Mouse (Mus musculus) heart, postnatal 0 days (tissue): ENCODE measurements around the gene Hhatl. TPM values are rescaled to one million over a fixed set of nuclear protein-coding genes. Genes with fewer than 3 reads are reported as not detected.
A peak's percentile ranks its signal among the peaks of the same experiment; 100 is the strongest.

Experiments used
- ATAC-seq: fragments of 200-750 bp; cut with Nextera tagmentation; 2 replicates; pipeline ENCODE4 v1.8.0; 2017; ENCODE audit warnings: low read depth, moderate number of reproducible peaks, moderate library complexity; ENCODE audit not compliant: insufficient read depth
- DNase-seq: peaks from one replicate; pipeline ENCODE4 v3.0.0-alpha.2; 2016; ENCODE audit warnings: low spot score
- H3K27ac ChIP-seq: fragments of 300-500 bp; sonication (generic); 2 replicates; pipeline ENCODE4 v1.5.1; 2014; ENCODE audit warnings: low read depth, mild to moderate bottlenecking
- H3K27me3 ChIP-seq: fragments of 300-500 bp; sonication (generic); 2 replicates; pipeline ENCODE4 v1.6.1; 2014; ENCODE audit warnings: low read length, mixed read lengths; ENCODE audit not compliant: control insufficient read depth, insufficient read depth
- H3K36me3 ChIP-seq: fragments of 300-500 bp; sonication (generic); replicated peaks from 2 replicates; pipeline ENCODE4 v1.6.1; 2014; ENCODE audit warnings: low read length, mixed read lengths; ENCODE audit not compliant: control insufficient read depth, insufficient read depth
- H3K4me1 ChIP-seq: fragments of 300-500 bp; sonication (generic); 2 replicates; pipeline ENCODE4 v1.6.1; 2014; ENCODE audit warnings: antibody characterized with exemption; ENCODE audit not compliant: control insufficient read depth, insufficient read depth
- H3K4me2 ChIP-seq: fragments of 300-500 bp; sonication (generic); 2 replicates; pipeline ENCODE4 v1.6.1; 2014; ENCODE audit warnings: low read depth, mild to moderate bottlenecking, low read length, moderate library complexity
- H3K4me3 ChIP-seq: fragments of 300-500 bp; sonication (generic); 2 replicates; pipeline ENCODE4 v1.5.1; 2014; ENCODE audit warnings: low read depth, low read length
- H3K9ac ChIP-seq: fragments of 300-500 bp; sonication (generic); replicated peaks from 2 replicates; pipeline ENCODE4 v1.6.1; 2014; ENCODE audit warnings: low read depth, low read length, mixed read lengths
- H3K9me3 ChIP-seq: fragments of 300-500 bp; sonication (generic); replicated peaks from 2 replicates; pipeline ENCODE4 v1.6.1; 2016; ENCODE audit warnings: low read length; ENCODE audit not compliant: control insufficient read depth
- CTCF ChIP-seq: IDR thresholded peaks from 2 replicates; pipeline ENCODE4 v1.5.1; 2016; ENCODE audit warnings: antibody characterized with exemption, control low read depth, low read depth
- EP300 ChIP-seq: IDR thresholded peaks from 2 replicates; pipeline ENCODE4 v1.6.1; 2016; ENCODE audit warnings: antibody characterized with exemption, low read depth
- WGBS: fragments of 180-500 bp; shearing (Covaris S2); extraction: QIAGEN DNeasy Blood & Tissue Kit; methylation state at CpG from one replicate; pipeline ENCODE4 v1.1.7; 2014; 5-methylcytosine and 5-hydroxymethylcytosine counted together
- polyA plus RNA-seq: library from polyadenylated mRNA; unstranded; fragments of >200 nt; fragmentation: Nextera tagmentation; extraction: Ambion mirVana; gene quantifications from 2 replicates; pipeline ENCODE4 v1.2.1, GENCODE M21; 2015
- total RNA-seq: library from RNA; depleted of rRNA; stranded (reverse); fragments of >200 nt; gene quantifications from 2 replicates; pipeline ENCODE4 v1.2.3, GENCODE M21; 2014; ENCODE audit warnings: low replicate concordance

Gene Hhatl
- total and polyA plus RNA-seq, 2 experiments from 2014 or later = 52.7 to 75.4 TPM

DNA sequence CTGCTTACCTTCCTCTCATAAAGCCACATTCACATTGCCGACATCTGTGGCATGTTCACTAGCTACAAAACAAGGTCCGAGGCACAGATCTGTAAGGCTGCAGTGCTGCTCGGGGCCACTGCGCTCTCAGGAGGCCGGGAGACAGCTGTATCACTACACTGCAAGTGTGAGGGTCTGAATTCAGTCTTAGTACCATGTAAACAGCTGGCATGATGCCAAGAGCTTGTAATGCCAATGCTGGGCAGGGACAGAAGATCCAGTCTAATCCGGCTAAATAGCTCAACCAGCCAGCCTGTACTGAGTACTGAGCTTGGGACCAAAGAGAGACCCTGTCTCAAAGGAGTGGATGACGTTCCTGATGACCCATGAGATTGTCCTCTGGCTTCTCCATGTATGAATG, 31.7 kb upstream of the Hhatl start:
- H3K36me3 ChIP-seq = no peaks in the 10 kb centered on the region
- TF ChIP-seq EP300 (no peak), CTCF (no peak)
- DNase-seq = no peak

GRCm38 (mm10) chr9:121823051-121823450, 30.7 kb upstream of the Hhatl start:
- TF ChIP-seq EP300 (no peak), CTCF (no peak)
- ATAC-seq = peak; percentile 21; the same call in 1 of the 2 replicates
- H3K4me1 ChIP-seq = peaks cover 10% of the 10 kb centered on the region; the same call in 1 of the 2 replicates

More for the DNA sequence above, 31.7 kb upstream of the Hhatl start:
- Histone ChIP-seq H3K27ac (no peak overlapping the region), H3K9me3 (no peaks in the 10 kb centered on the region), H3K4me1 (peaks cover 10% of the 10 kb centered on the region; the same call in 1 of the 2 replicates), H3K4me3 (no peak overlapping the region), H3K9ac (no peak overlapping the region), H3K4me2 (no peak overlapping the region), H3K27me3 (no peaks in the 10 kb centered on the region; the same call in 1 of the 2 replicates)
- no peak; the same call in 1 of the 2 replicates for ATAC-seq
- 66% methylated on average over 7 of the region's 7 CpGs for WGBS

GRCm38 (mm10) chr9:121822585-121822991, 30.3 kb upstream of the Hhatl start:
- Histone ChIP-seq H3K9me3 (no peaks in the 10 kb centered on the region), H3K27ac (peak overlapping the region; percentile 47), H3K9ac (no peak overlapping the region), H3K4me1 (peaks cover 10% of the 10 kb centered on the region; the same call in 1 of the 2 replicates), H3K4me2 (no peak overlapping the region), H3K4me3 (no peak overlapping the region), H3K36me3 (no peaks in the 10 kb centered on the region), H3K27me3 (no peaks in the 10 kb centered on the region; the same call in 1 of the 2 replicates)
- TF ChIP-seq CTCF (no peak), EP300 (no peak)
- ATAC-seq = peak; percentile 54
- no peak for DNase-seq
- 40% methylated on average over 6 of the region's 6 CpGs for WGBS

More at GRCm38 (mm10) chr9:121823051-121823450, 30.7 kb upstream of the Hhatl start:
- Histone ChIP-seq H3K27me3 (no peaks in the 10 kb centered on the region; the same call in 1 of the 2 replicates), H3K9me3 (no peaks in the 10 kb centered on the region), H3K4me2 (no peak overlapping the region), H3K36me3 (no peaks in the 10 kb centered on the region), H3K9ac (no peak overlapping the region), H3K4me3 (no peak overlapping the region), H3K27ac (peak overlapping the region; percentile 47)
- 86% methylated on average over 1 of the region's 1 CpGs for WGBS
- no peak for DNase-seq

GRCm38 (mm10) chr9:121820765-121821164, 28.5 kb upstream of the Hhatl start:
- Histone ChIP-seq H3K9ac (no peak overlapping the region), H3K4me1 (peaks cover 10% of the 10 kb centered on the region; the same call in 1 of the 2 replicates), H3K27ac (no peak overlapping the region), H3K9me3 (no peaks in the 10 kb centered on the region), H3K4me3 (no peak overlapping the region), H3K4me2 (no peak overlapping the region), H3K27me3 (no peaks in the 10 kb centered on the region), H3K36me3 (no peaks in the 10 kb centered on the region)
- 76% methylated on average over 5 of the region's 5 CpGs for WGBS
- ATAC-seq (no peak), DNase-seq (no peak)
- TF ChIP-seq CTCF (no peak), EP300 (no peak)

DNA sequence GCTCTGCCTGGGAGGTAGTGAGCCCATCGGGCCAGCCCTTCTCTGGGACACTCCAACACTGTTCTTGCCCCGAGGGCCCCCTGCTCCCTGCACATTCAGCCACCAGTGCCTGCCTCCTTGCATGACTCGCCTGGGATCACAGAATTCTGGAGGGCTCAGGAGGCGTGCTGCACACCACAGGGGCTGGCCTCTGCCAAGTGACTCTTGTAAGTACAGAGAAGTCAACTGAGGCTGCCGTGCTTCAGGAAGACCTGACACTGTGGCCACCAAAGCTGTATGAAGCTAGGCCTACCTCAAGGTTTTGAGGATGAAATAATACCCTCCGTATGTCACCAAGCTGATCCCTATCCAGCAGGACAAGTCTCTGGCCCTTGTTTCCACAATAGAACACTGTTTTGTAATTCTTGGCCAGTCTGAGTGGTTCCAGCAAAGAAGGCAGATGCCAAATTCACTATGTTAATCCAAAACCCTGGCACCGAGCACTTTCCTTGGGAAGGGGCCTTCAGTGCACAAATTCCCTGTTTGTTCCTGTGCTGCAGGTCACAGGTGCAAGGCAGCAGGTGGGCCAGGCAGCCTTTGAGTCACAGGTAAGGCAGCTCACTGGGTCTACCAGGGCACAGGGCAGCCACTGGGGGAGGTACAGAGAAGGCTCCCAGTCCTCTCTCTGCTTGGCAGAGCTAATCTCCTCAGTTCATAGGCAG, 27.6 kb upstream of the Hhatl start:
- Histone ChIP-seq H3K27ac (no peak overlapping the region), H3K36me3 (no peaks in the 10 kb centered on the region), H3K27me3 (no peaks in the 10 kb centered on the region), H3K4me2 (no peak overlapping the region), H3K9me3 (no peaks in the 10 kb centered on the region), H3K4me3 (no peak overlapping the region), H3K4me1 (peaks cover 10% of the 10 kb centered on the region; the same call in 1 of the 2 replicates), H3K9ac (no peak overlapping the region)
- TF ChIP-seq EP300 (no peak), CTCF (no peak)
- ATAC-seq = no peak
- 41% methylated on average over 7 of the region's 7 CpGs for WGBS
- DNase-seq = no peak
